Mouse (Mus musculus) heart, embryonic 12.5 days (tissue): ENCODE measurements around the gene Kif23. TPM values are rescaled to one million over a fixed set of nuclear protein-coding genes. Genes with fewer than 3 reads are reported as not detected.

Source experiments
- ATAC-seq: fragments of 200-750 bp; cut with Nextera tagmentation; 2 replicates; pipeline ENCODE4 v1.8.0; 2017; ENCODE audit warnings: moderate TSS enrichment, moderate library complexity; ENCODE audit not compliant: insufficient number of reproducible peaks, low FRiP score
- H3K27ac ChIP-seq: fragments of 300-500 bp; sonication (generic); 2 replicates; pipeline ENCODE4 v1.5.1; 2016; ENCODE audit warnings: mild to moderate bottlenecking, moderate library complexity; ENCODE audit not compliant: poor library complexity, severe bottlenecking
- H3K27me3 ChIP-seq: fragments of 300-500 bp; sonication (generic); replicated peaks from 2 replicates; pipeline ENCODE4 v1.6.1; 2016; ENCODE audit warnings: mild to moderate bottlenecking, moderate library complexity
- H3K36me3 ChIP-seq: fragments of 300-500 bp; sonication (generic); 2 replicates; pipeline ENCODE4 v1.6.1; 2016; ENCODE audit warnings: mild to moderate bottlenecking, moderate library complexity
- H3K4me1 ChIP-seq: fragments of 300-500 bp; sonication (generic); replicated peaks from 2 replicates; pipeline ENCODE4 v1.6.1; 2016; ENCODE audit warnings: mild to moderate bottlenecking
- H3K4me2 ChIP-seq: fragments of 300-500 bp; sonication (generic); 2 replicates; pipeline ENCODE4 v1.6.1; 2016; ENCODE audit warnings: mild to moderate bottlenecking, moderate library complexity
- H3K4me3 ChIP-seq: fragments of 300-500 bp; sonication (generic); 2 replicates; pipeline ENCODE4 v1.5.1; 2016; ENCODE audit warnings: mild to moderate bottlenecking
- H3K9ac ChIP-seq: fragments of 300-500 bp; sonication (generic); 2 replicates; pipeline ENCODE4 v1.6.1; 2016; ENCODE audit warnings: mild to moderate bottlenecking, moderate library complexity
- H3K9me3 ChIP-seq: fragments of 300-500 bp; sonication (generic); replicated peaks from 2 replicates; pipeline ENCODE4 v1.6.1; 2016; ENCODE audit warnings: mild to moderate bottlenecking, moderate library complexity
- WGBS: fragments of 180-500 bp; shearing (Covaris S2); methylation state at CpG from one replicate; pipeline ENCODE4 v1.1.7; 2016; 5-methylcytosine and 5-hydroxymethylcytosine counted together
- polyA plus RNA-seq: library from polyadenylated mRNA; unstranded; fragments of >200 nt; fragmentation: Nextera tagmentation; extraction: Ambion mirVana; gene quantifications from 2 replicates; pipeline ENCODE4 v1.2.1, GENCODE M21; 2016

Gene Kif23
- polyA plus RNA-seq, result 83.9 and 97.4 TPM in 2 replicates

DNA sequence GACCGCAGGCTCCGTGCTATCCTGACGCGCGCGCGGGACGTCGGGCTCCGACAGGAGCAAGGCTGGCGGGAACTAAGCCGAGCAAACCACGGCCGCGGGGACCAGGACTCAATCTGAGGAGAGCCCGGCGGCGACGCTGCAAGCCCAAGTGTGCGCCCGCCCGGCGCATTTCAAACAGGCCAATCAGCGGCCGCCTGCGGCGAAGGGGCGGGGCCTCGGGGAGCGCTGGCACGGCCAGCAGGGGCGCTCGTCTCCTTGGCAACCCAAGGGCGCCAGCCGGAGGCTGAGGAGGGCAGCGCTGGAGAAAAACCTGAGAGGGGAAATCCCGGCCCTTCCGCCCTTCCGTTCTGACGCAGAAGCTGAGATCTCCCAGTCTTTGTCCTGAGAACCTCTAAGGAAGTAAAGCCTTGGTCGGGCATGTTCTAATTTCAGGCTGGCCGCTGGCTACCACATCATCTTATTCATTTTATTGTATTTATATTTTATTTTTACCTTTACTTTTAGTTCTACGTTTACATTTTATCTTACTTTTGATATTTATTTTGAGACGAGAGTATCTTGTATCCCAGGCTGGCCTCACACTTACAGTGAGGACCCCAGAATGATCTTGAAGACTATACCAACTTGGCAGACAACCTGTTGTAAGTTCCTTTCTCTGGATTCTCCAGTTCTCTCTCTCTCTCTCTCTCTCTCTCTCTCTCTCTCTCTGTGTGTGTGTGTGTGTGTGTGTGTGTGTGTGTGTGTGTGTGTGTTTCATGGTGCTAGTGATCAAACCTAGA, at the start of gene Kif23:
TSS of gene Kif23 (minus strand) at position 152 of the 779 bp plus-strand sequence.
- peak within 1 kb of the TSS; percentile 73 for H3K9ac ChIP-seq
- H3K27ac ChIP-seq, result peak within 1 kb of the TSS; percentile 66
- peak within 1 kb of the TSS; percentile 93 for H3K4me2 ChIP-seq
- peaks cover 18% of the 10 kb centered on the region for H3K36me3 ChIP-seq
- peak within 1 kb of the TSS; percentile 88 for H3K4me3 ChIP-seq
- H3K4me1 ChIP-seq, result peaks cover 13% of the 10 kb centered on the region
- no peaks in the 10 kb centered on the region for H3K27me3 ChIP-seq
- ATAC-seq, result peak; percentile 94
- no peaks in the 10 kb centered on the region for H3K9me3 ChIP-seq
- under 1% methylated on average over 44 of the region's 44 CpGs for WGBS

DNA sequence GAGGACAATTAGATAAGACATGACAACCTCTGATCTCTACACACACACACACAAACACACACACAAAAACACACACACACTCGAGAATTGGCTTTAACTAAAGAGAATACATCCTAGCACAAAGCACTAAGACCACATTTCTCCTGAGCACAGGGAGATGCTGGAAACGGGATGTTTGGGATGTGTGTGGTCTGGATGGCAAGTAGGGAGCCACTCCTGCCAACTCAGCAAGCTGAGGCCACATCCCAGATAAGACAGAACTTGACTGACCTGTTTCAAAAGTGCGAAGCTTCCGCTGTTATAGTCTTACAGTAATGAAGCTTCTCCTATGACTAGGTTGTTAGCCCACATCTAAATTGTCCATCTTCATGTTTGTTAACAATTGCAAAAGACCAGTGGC, 44.6 kb upstream of the Kif23 start:
- H3K27me3 ChIP-seq, result peaks cover 12% of the 10 kb centered on the region; the same call in 1 of the 2 replicates
- H3K27ac ChIP-seq, result no peak overlapping the region

DNA sequence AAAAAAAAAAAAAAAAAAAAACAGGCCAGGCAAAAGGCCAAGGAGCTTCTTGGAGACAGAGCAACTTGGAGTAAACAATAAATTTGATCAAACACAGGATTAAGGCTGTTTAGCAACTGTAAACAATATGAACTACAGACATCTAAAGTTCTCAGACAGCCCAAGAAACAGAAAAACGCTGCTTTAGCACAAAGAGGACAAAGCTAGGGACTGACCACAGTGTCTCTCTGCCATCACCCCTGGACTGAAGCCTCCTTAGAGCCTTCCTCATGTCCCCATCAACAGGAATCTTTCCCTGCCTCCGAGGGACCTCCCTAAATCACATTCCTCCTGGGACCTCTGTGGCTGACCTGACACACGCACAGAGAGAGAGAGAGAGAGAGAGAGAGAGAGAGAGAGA, 44.2 kb upstream of the Kif23 start:
- no peaks in the 10 kb centered on the region; the same call in 1 of the 2 replicates for H3K4me1 ChIP-seq
- H3K36me3 ChIP-seq, result no peaks in the 10 kb centered on the region
- no peak for ATAC-seq
- no peak overlapping the region for H3K27ac ChIP-seq
- no peak overlapping the region for H3K9ac ChIP-seq
- H3K4me2 ChIP-seq, result no peak overlapping the region
- H3K27me3 ChIP-seq, result peaks cover 12% of the 10 kb centered on the region; the same call in 1 of the 2 replicates
- WGBS, result 49% methylated on average over 3 of the region's 3 CpGs
- no peak overlapping the region for H3K4me3 ChIP-seq
- no peaks in the 10 kb centered on the region for H3K9me3 ChIP-seq

More for the DNA sequence above, 44.6 kb upstream of the Kif23 start:
- Histone ChIP-seq H3K9ac (no peak overlapping the region), H3K36me3 (no peaks in the 10 kb centered on the region), H3K4me3 (no peak overlapping the region), H3K4me1 (no peaks in the 10 kb centered on the region; the same call in 1 of the 2 replicates), H3K4me2 (no peak overlapping the region), H3K9me3 (no peaks in the 10 kb centered on the region)
- ATAC-seq, result no peak
- 51% methylated on average over 4 of the region's 4 CpGs for WGBS

DNA sequence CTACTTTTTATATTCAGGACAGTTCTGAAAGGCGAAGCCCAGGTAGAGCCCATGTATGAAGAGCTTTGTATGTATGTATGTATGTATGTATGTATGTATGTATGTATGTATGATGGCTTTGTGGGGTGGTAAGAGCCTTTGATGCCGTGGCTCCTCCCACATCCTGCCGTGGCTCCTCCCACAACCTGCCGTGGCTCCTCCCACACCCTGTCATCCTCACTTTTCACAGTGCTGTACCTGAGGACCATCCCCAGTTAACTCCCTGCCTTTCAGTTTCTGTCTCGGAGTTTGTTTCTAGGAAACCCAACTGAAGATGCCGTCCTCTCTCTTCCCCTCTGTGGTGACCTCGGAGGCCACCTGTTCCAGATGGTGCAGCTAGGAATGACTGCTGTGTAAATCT, 39.5 kb upstream of the Kif23 start:
- Histone ChIP-seq H3K27me3 (peaks cover 12% of the 10 kb centered on the region; the same call in 1 of the 2 replicates), H3K36me3 (no peaks in the 10 kb centered on the region), H3K4me2 (no peak overlapping the region), H3K4me1 (no peaks in the 10 kb centered on the region; the same call in 1 of the 2 replicates), H3K9me3 (no peaks in the 10 kb centered on the region), H3K9ac (no peak overlapping the region), H3K4me3 (no peak overlapping the region), H3K27ac (no peak overlapping the region)
- WGBS, result 81% methylated on average over 7 of the region's 7 CpGs
- no peak for ATAC-seq

DNA sequence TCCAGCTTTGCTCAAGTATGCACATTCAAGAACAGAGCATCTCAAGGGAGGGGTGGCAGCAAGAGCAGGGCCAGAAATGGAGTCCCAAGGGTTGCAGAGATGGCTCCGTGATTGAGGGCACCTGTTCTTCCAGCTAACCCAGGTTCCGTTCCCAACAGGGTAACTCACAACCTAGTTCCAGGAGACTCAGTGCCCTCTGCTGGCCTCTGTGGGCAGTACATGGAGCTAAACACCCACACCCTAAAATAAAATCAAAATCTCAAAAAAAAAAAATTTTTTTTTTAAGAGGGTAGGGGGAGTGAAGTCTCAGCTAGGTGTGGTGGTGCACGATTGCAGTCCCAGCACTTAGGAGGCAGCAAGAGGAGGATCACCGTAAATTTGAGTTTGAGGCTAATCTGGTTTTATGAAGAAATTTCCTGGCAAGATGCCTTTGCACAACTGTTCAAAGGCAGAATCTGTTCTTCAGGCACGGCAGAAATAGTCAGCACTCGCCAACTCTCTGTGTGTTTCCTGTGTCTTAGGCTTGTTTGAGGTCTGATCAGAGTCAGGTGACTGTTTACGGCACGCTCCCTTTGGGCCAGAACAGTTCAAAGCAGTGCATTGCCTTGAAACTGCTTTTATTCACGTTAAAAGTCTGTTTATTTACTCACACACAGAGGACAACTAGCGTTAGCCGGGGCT, 38.7 kb upstream of the Kif23 start:
- no peaks in the 10 kb centered on the region for H3K36me3 ChIP-seq
- no peak overlapping the region for H3K4me3 ChIP-seq
- no peak overlapping the region for H3K4me2 ChIP-seq
- WGBS, result 54% methylated on average over 11 of the region's 11 CpGs
- H3K4me1 ChIP-seq, result no peaks in the 10 kb centered on the region
- no peak for ATAC-seq
- no peak overlapping the region for H3K9ac ChIP-seq
- no peak overlapping the region for H3K27ac ChIP-seq
- H3K9me3 ChIP-seq, result no peaks in the 10 kb centered on the region
- H3K27me3 ChIP-seq, result peaks cover 12% of the 10 kb centered on the region; the same call in 1 of the 2 replicates

DNA sequence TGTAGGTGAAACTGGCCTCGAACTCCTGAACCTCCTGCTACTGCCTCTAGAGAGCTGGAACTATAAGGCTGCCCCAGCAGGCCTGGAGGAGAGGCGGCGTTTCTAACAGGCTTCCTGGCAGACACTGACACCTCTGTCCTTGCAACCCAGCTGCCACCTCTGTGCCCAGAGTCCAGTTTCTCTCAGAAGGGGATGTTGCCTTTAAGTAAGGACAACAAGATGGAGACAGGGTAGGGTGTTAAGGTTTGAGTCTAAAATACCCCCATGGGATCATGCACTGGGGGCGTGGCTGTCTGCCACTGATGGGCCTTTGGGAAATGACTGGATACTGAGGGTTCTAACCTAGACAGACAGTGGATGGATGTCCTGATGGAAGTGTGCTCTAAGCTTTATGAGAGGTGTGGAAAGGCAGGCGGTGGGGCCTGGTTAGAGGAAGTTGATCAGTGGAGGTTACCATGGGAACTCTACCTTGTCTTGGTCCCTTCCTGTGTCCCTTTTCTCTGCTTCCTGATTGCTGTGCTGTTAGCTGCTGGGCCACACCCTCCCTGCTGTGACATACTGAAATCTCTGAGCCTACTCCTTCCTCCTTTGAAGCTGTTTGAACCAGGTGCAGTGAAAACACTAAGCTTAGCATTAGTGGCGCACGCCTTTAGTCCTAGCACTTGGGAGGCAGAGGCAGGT, 36.5 kb upstream of the Kif23 start:
- WGBS, result 85% methylated on average over 7 of the region's 7 CpGs
- no peaks in the 10 kb centered on the region for H3K4me1 ChIP-seq

DNA sequence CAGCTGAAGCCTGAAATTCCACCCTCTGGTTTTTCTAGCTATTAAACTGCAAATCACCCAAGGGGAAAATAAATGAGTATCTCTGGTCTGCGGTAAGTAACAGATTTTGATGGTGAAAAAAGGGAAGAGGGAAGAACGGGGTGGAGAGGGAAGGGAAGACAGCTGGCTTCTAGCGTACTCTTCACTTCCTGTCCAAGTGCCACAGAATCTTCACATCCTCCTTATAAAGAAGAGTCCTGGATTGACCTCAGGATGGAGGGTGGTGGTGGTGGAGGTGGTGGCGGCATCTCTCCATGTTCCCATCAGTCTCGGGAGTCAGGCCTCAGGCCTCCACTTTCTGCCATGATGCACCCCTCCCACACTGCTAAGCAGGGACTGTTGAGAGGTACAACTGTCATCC, 35.3 kb upstream of the Kif23 start:
- H3K27ac ChIP-seq, result no peak overlapping the region
- 80% methylated on average over 5 of the region's 5 CpGs for WGBS
- no peak for ATAC-seq
- no peak overlapping the region for H3K4me3 ChIP-seq
- H3K9ac ChIP-seq, result no peak overlapping the region
- no peak overlapping the region for H3K4me2 ChIP-seq
- H3K9me3 ChIP-seq, result no peaks in the 10 kb centered on the region
- H3K4me1 ChIP-seq, result no peaks in the 10 kb centered on the region
- H3K27me3 ChIP-seq, result no peaks in the 10 kb centered on the region
- H3K36me3 ChIP-seq, result no peaks in the 10 kb centered on the region

More for the DNA sequence above, 36.5 kb upstream of the Kif23 start:
- Histone ChIP-seq H3K27me3 (peaks cover 5% of the 10 kb centered on the region; the same call in 1 of the 2 replicates), H3K4me2 (no peak overlapping the region), H3K36me3 (no peaks in the 10 kb centered on the region), H3K9ac (no peak overlapping the region), H3K27ac (no peak overlapping the region), H3K9me3 (no peaks in the 10 kb centered on the region), H3K4me3 (no peak overlapping the region)
- no peak for ATAC-seq

DNA sequence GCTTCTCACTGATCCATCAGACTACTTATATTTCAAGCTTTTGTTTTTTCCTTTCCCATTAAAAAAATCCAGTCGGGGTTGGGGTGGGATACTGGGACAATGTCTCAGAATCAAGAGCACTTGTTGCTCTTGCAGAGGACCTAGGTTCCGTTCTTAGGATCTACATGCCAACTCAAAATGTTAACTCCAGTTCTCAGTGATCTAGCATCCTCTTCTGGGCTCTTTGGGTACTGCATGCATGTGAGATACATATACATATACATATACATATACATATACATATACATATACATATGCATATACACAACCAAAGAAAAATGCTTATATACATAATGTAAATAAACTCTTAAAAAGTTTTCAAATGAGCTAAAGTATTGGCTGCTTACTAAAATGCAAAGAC, 33.4 kb upstream of the Kif23 start:
- WGBS, result 78% methylated on average over 2 of the region's 2 CpGs
- no peak for ATAC-seq

DNA sequence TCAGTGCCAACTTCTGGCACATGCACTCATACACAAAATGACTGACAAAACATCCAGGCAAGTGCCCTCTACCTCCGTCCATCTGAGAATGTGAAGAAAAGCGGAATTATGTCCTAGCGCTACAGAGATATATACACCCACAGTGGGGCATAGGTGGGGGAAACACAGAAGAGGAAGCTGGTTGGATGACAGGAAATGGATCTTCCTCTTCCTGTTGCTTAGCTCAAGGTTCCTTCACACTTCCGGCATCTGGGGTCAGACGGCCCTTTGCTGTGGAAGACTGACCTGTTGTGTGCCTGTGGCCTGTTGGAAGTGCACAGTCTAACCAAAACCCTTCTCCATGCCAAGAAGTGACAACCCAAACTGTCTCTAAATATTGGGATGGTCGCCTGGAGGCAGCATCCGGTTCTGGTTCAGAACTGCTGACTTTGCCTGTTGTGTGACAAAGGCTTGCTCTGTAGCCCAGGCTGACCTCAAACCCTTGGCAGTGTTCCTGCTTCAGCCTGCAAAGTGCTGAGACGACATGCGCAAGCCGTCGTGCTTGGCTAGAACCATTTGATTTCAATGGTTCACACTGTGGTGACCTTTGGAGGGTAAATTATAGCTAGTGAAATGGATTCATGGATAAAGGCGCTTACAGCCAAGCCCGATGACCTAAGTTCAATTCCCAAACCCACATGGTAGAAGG, 30.8 kb upstream of the Kif23 start:
- H3K4me3 ChIP-seq, result no peak overlapping the region
- no peaks in the 10 kb centered on the region for H3K36me3 ChIP-seq
- no peak overlapping the region for H3K4me2 ChIP-seq
- no peaks in the 10 kb centered on the region for H3K4me1 ChIP-seq
- H3K9ac ChIP-seq, result no peak overlapping the region
- ATAC-seq, result no peak
- H3K27ac ChIP-seq, result no peak overlapping the region
- no peaks in the 10 kb centered on the region for H3K9me3 ChIP-seq
- 0 out of 2 replicates have a peak, but pooled peaks cover 3% of the 10 kb centered on the region for H3K27me3 ChIP-seq
- 80% methylated on average over 13 of the region's 13 CpGs for WGBS

More for the DNA sequence above, 33.4 kb upstream of the Kif23 start:
- H3K27me3 ChIP-seq, result no peaks in the 10 kb centered on the region
- no peak overlapping the region for H3K9ac ChIP-seq
- H3K36me3 ChIP-seq, result no peaks in the 10 kb centered on the region
- H3K4me1 ChIP-seq, result no peaks in the 10 kb centered on the region
- no peak overlapping the region for H3K4me3 ChIP-seq
- no peaks in the 10 kb centered on the region for H3K9me3 ChIP-seq
- H3K27ac ChIP-seq, result no peak overlapping the region
- no peak overlapping the region for H3K4me2 ChIP-seq

DNA sequence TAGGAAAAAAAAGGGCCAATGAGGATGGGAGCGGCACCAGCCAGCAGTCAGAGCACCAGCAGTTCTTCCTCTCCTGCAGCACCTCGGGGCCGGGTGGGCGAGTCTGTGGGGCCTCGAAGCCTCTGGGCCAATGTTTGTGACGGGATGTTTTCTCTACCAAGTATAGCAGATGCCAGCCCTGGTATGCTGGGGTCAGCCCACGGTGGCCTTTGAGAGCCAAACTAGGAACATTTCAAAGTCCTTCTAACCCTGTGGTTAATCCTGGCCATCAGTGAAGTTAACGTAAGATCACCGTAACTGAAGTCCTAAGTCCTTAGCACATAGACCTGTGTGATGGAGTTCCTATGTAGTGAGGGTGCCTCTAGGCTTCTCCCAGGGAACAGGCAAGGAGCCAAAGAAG, 25.5 kb upstream of the Kif23 start:
- Histone ChIP-seq H3K9ac (no peak overlapping the region), H3K27me3 (peaks cover 14% of the 10 kb centered on the region), H3K36me3 (no peaks in the 10 kb centered on the region), H3K27ac (no peak overlapping the region), H3K9me3 (no peaks in the 10 kb centered on the region), H3K4me1 (no peaks in the 10 kb centered on the region), H3K4me3 (no peak overlapping the region), H3K4me2 (no peak overlapping the region)
- 60% methylated on average over 9 of the region's 9 CpGs for WGBS
- ATAC-seq, result no peak
